Mouse (Mus musculus) stomach, postnatal 0 days (tissue): ENCODE measurements at regions not wholly inside any gene's neighbourhood (a gene's known extent, or its start where the extent isn't known, plus 50 kb on each side); places are given as distances from the start of the nearest gene placed in this dataset.

Experiments
- ATAC-seq: fragments of 200-750 bp; cut with Nextera tagmentation; 2 replicates; pipeline ENCODE4 v1.8.0; 2017; ENCODE audit not compliant: low FRiP score, low TSS enrichment
- DNase-seq: peaks from one replicate; pipeline ENCODE4 v3.0.0-alpha.2; 2016; ENCODE audit warnings: low spot score
- H3K27ac ChIP-seq: fragments of 300-500 bp; sonication (generic); replicated peaks from 2 replicates; pipeline ENCODE4 v1.5.1; 2014; ENCODE audit warnings: mild to moderate bottlenecking, control low read depth
- H3K27me3 ChIP-seq: fragments of 300-500 bp; sonication (generic); 2 replicates; pipeline ENCODE4 v1.6.1; 2014; ENCODE audit warnings: low read length; ENCODE audit not compliant: control insufficient read depth, insufficient read depth
- H3K36me3 ChIP-seq: fragments of 300-500 bp; sonication (generic); 2 replicates; pipeline ENCODE4 v1.6.1; 2014; ENCODE audit warnings: low read length, mixed read lengths; ENCODE audit not compliant: control insufficient read depth, insufficient read depth
- H3K4me1 ChIP-seq: fragments of 300-500 bp; sonication (generic); replicated peaks from 2 replicates; pipeline ENCODE4 v1.6.1; 2014; ENCODE audit warnings: antibody characterized with exemption; ENCODE audit not compliant: control insufficient read depth, insufficient read depth
- H3K4me2 ChIP-seq: fragments of 300-500 bp; sonication (generic); replicated peaks from 2 replicates; pipeline ENCODE4 v1.6.1; 2014; ENCODE audit warnings: low read depth, mild to moderate bottlenecking, control low read depth, moderate library complexity
- H3K4me3 ChIP-seq: fragments of 300-500 bp; sonication (generic); 2 replicates; pipeline ENCODE4 v1.5.1; 2014; ENCODE audit warnings: low read depth, low read length, control low read depth
- H3K9ac ChIP-seq: fragments of 300-500 bp; sonication (generic); 2 replicates; pipeline ENCODE4 v1.6.1; 2014; ENCODE audit warnings: mild to moderate bottlenecking, low read length, control low read depth, mixed read lengths
- H3K9me3 ChIP-seq: fragments of 300-500 bp; sonication (generic); 2 replicates; pipeline ENCODE4 v1.6.1; 2016; ENCODE audit warnings: low read length; ENCODE audit not compliant: control insufficient read depth
- CTCF ChIP-seq: IDR thresholded peaks from 2 replicates; pipeline ENCODE4 v1.5.1; 2016; ENCODE audit warnings: antibody characterized with exemption, low read depth, mild to moderate bottlenecking, moderate library complexity
- EP300 ChIP-seq: optimal IDR thresholded peaks from 2 replicates; pipeline ENCODE3; 2016; ENCODE audit warnings: antibody characterized with exemption
- WGBS: fragments of 180-500 bp; shearing (Covaris S2); extraction: QIAGEN DNeasy Blood & Tissue Kit; methylation state at CpG from one replicate; pipeline ENCODE4 v1.1.7; 2014; 5-methylcytosine and 5-hydroxymethylcytosine counted together

- Histone ChIP-seq H3K36me3 (no peaks in the 10 kb centered on the region), H3K9ac (no peak overlapping the region), H3K4me1 (no peaks in the 10 kb centered on the region), H3K27me3 (no peaks in the 10 kb centered on the region), H3K27ac (no peak overlapping the region), H3K9me3 (no peaks in the 10 kb centered on the region), H3K4me3 (no peak overlapping the region), H3K4me2 (no peak overlapping the region)
- 89% methylated on average over 3 of the region's 3 CpGs for WGBS
- ATAC-seq (no peak), DNase-seq (no peak)
- TF ChIP-seq CTCF (no peak), EP300 (no peak)
These were observed 878.2 kb downstream of the Adgrl2 start for GRCm38 (mm10) chr3:148112204-148112603.

DNA sequence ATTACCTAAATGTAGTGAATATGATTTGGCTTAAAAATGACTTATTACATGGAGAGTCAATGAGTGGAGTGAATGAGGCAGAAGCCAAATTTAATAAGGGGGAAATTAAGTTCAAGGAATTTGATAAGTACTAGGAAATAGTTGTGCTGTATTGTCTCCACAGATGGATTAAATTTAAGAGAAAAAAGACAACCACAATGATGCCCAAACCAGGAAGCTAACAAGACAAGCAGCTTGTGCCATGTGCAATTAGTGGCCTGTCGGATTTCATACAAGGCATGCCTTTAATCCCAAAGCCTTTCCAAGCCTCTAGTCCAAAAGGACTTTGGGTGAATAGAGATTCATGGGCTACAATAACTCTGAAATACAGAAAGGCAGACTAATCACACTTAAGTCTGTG lies 883.3 kb downstream of the Adgrl2 start:
- TF ChIP-seq CTCF = no peak
- no peak for TF ChIP-seq EP300
- WGBS = 73% methylated on average over 1 of the region's 1 CpGs
- no peak overlapping the region for H3K9ac ChIP-seq
- H3K4me2 ChIP-seq = no peak overlapping the region
- no peak overlapping the region for H3K27ac ChIP-seq
- H3K4me1 ChIP-seq = no peaks in the 10 kb centered on the region
- H3K9me3 ChIP-seq = no peaks in the 10 kb centered on the region
- no peaks in the 10 kb centered on the region for H3K36me3 ChIP-seq
- no peak overlapping the region for H3K4me3 ChIP-seq
- H3K27me3 ChIP-seq = no peaks in the 10 kb centered on the region
- DNase-seq (no peak), ATAC-seq (no peak)

DNA sequence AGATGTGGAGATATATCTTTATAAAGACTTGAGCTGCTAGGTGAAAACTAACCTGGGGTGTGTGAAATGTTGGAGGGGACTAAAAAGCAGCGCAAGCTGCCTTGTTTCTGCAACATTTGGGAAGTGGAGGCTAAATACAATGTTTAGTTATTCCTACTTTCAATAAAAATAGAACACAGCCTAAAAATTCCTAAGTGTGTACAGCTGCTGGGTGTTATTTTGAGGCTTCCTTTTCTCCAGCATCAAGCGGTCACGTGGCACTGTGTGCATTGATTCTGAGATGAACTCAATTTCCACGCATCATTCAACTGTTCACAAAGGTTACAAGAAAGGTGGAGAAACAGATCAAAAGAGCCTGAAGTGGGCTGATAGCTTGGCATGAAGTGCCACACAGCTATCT lies 896.4 kb downstream of the Adgrl2 start:
- H3K4me2 ChIP-seq = no peak overlapping the region
- TF ChIP-seq EP300 (no peak), CTCF (no peak)
- H3K27me3 ChIP-seq = no peaks in the 10 kb centered on the region
- no peaks in the 10 kb centered on the region for H3K9me3 ChIP-seq
- no peaks in the 10 kb centered on the region for H3K4me1 ChIP-seq
- H3K27ac ChIP-seq = no peak overlapping the region
- 90% methylated on average over 4 of the region's 4 CpGs for WGBS
- H3K9ac ChIP-seq = no peak overlapping the region
- no peaks in the 10 kb centered on the region for H3K36me3 ChIP-seq
- DNase-seq (no peak), ATAC-seq (no peak)
- no peak overlapping the region for H3K4me3 ChIP-seq

DNA sequence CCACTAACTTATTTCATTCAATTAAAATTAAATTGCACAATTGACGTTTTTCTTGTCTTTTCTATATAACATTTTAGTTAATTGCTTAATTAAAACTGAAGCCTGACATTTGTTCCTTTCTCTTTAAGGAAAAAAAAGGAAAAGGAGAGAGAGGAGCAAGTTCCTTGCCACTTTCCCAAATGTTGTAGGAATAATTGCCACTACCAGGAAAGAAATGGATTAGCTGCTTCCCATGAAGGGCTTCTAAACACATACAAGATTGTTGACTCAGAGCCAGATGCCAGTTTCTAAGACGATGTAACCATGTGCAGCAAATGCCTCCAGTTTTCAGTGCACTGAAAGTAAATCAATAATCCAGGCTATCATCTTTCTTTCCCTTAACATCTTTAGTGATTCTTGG lies 914.5 kb downstream of the Adgrl2 start:
- Histone ChIP-seq H3K4me2 (no peak overlapping the region), H3K4me1 (no peaks in the 10 kb centered on the region), H3K36me3 (no peaks in the 10 kb centered on the region), H3K27me3 (no peaks in the 10 kb centered on the region), H3K27ac (no peak overlapping the region), H3K9me3 (no peaks in the 10 kb centered on the region), H3K4me3 (no peak overlapping the region), H3K9ac (no peak overlapping the region)
- ATAC-seq (no peak), DNase-seq (no peak)
- TF ChIP-seq EP300 = no peak
- TF ChIP-seq CTCF = no peak
- WGBS = 52% methylated on average over 2 of the region's 2 CpGs

GRCm38 (mm10) chr3:148066701-148067100 lies 923.7 kb downstream of the Adgrl2 start:
- TF ChIP-seq EP300 = no peak
- TF ChIP-seq CTCF = no peak
- Histone ChIP-seq H3K9ac (no peak overlapping the region), H3K27ac (no peak overlapping the region), H3K4me3 (no peak overlapping the region), H3K4me1 (no peaks in the 10 kb centered on the region), H3K36me3 (no peaks in the 10 kb centered on the region), H3K4me2 (no peak overlapping the region), H3K27me3 (no peaks in the 10 kb centered on the region), H3K9me3 (no peaks in the 10 kb centered on the region)
- no peak for DNase-seq
- 95% methylated on average over 6 of the region's 6 CpGs for WGBS
- no peak for ATAC-seq

GRCm38 (mm10) chr3:148056074-148056473 lies 934.3 kb downstream of the Adgrl2 start:
- Histone ChIP-seq H3K4me1 (no peaks in the 10 kb centered on the region), H3K9me3 (no peaks in the 10 kb centered on the region), H3K9ac (no peak overlapping the region), H3K36me3 (no peaks in the 10 kb centered on the region), H3K4me2 (no peak overlapping the region), H3K4me3 (no peak overlapping the region), H3K27ac (no peak overlapping the region), H3K27me3 (no peaks in the 10 kb centered on the region)
- 70% methylated on average over 4 of the region's 4 CpGs for WGBS
- ATAC-seq (no peak), DNase-seq (no peak)
- TF ChIP-seq CTCF (no peak), EP300 (no peak)

- Histone ChIP-seq H3K4me3 (no peak overlapping the region), H3K4me1 (no peaks in the 10 kb centered on the region), H3K9me3 (no peaks in the 10 kb centered on the region), H3K27ac (no peak overlapping the region), H3K4me2 (no peak overlapping the region), H3K9ac (no peak overlapping the region), H3K36me3 (no peaks in the 10 kb centered on the region), H3K27me3 (no peaks in the 10 kb centered on the region)
- TF ChIP-seq CTCF = no peak
- no peak for TF ChIP-seq EP300
- DNase-seq = no peak
- 65% methylated on average over 5 of the region's 5 CpGs for WGBS
- no peak for ATAC-seq
These were observed 937.8 kb downstream of the Adgrl2 start for GRCm38 (mm10) chr3:148052516-148052915.
